Mouse (Mus musculus): ENCODE results near the gene 2010111I01Rik.

- TF ChIP-seq POLR2A (IDR thresholded peaks at IDR 0.05; ENCODE audit: insufficient read depth, low read depth, low read length) (no peak), EP300 (IDR thresholded peaks at IDR 0.05; ENCODE audit: insufficient read depth, low read depth, low read length) (no peak), CTCF (IDR thresholded peaks at IDR 0.05) (no peak)
These were observed 42.0 kb upstream of the 2010111I01Rik start for GRCm38 (mm10) chr13:62922645-62923044.

Data from heart, adult 2 months (tissue).